Mouse (Mus musculus) limb, embryonic 15.5 days (tissue): ENCODE measurements at regions not wholly inside any gene's neighbourhood (a gene's known extent, or its start where the extent isn't known, plus 50 kb on each side); places are given as distances from the start of the nearest gene placed in this dataset.

Experiments
- ATAC-seq: fragments of 200-750 bp; cut with Nextera tagmentation; 2 replicates; pipeline ENCODE4 v1.8.0; 2017; ENCODE audit warnings: low read depth, moderate TSS enrichment; ENCODE audit not compliant: insufficient number of reproducible peaks, low FRiP score, low TSS enrichment
- H3K27ac ChIP-seq: fragments of 300-500 bp; sonication (generic); 2 replicates; pipeline ENCODE4 v1.5.1; 2015; ENCODE audit warnings: moderate library complexity, mild to moderate bottlenecking, inconsistent platforms
- H3K27me3 ChIP-seq: fragments of 300-500 bp; sonication (generic); 2 replicates; pipeline ENCODE4 v1.6.1; 2015; ENCODE audit warnings: inconsistent platforms
- H3K36me3 ChIP-seq: fragments of 300-500 bp; sonication (generic); 2 replicates; pipeline ENCODE4 v1.6.1; 2015; ENCODE audit warnings: inconsistent platforms
- H3K4me1 ChIP-seq: fragments of 300-500 bp; sonication (generic); 2 replicates; pipeline ENCODE4 v1.6.1; 2015; ENCODE audit warnings: inconsistent platforms
- H3K4me2 ChIP-seq: fragments of 300-500 bp; sonication (generic); 2 replicates; pipeline ENCODE4 v1.6.1; 2015; ENCODE audit warnings: mild to moderate bottlenecking, inconsistent platforms
- H3K4me3 ChIP-seq: fragments of 300-500 bp; sonication (generic); 2 replicates; pipeline ENCODE4 v1.5.1; 2015; ENCODE audit warnings: mild to moderate bottlenecking, inconsistent platforms
- H3K9ac ChIP-seq: fragments of 300-500 bp; sonication (generic); 2 replicates; pipeline ENCODE4 v1.6.1; 2015; ENCODE audit warnings: inconsistent platforms
- H3K9me3 ChIP-seq: fragments of 300-500 bp; sonication (generic); 2 replicates; pipeline ENCODE4 v1.6.1; 2016; ENCODE audit warnings: inconsistent platforms
- WGBS: fragments of 180-500 bp; shearing (Covaris S2); methylation state at CpG from one replicate; pipeline ENCODE4 v1.1.7; 2015; 5-methylcytosine and 5-hydroxymethylcytosine counted together

GRCm38 (mm10) chr5:77888534-77888933, 480.7 kb upstream of the Igfbp7 start:
- Histone ChIP-seq H3K9me3 (no peaks in the 10 kb centered on the region), H3K27ac (no peak overlapping the region), H3K4me3 (no peak overlapping the region), H3K27me3 (no peaks in the 10 kb centered on the region), H3K4me1 (no peaks in the 10 kb centered on the region), H3K9ac (no peak overlapping the region), H3K36me3 (no peaks in the 10 kb centered on the region), H3K4me2 (no peak overlapping the region)
- 49% methylated on average over 9 of the region's 9 CpGs for WGBS
- no peak for ATAC-seq

GRCm38 (mm10) chr5:77871403-77871802, 463.6 kb upstream of the Igfbp7 start:
- no peaks in the 10 kb centered on the region for H3K36me3 ChIP-seq
- ATAC-seq: no peak
- H3K4me1 ChIP-seq: no peaks in the 10 kb centered on the region
- no peaks in the 10 kb centered on the region for H3K9me3 ChIP-seq
- no peak overlapping the region for H3K27ac ChIP-seq
- 88% methylated on average over 5 of the region's 5 CpGs for WGBS
- no peaks in the 10 kb centered on the region for H3K27me3 ChIP-seq
- H3K9ac ChIP-seq: no peak overlapping the region
- no peak overlapping the region for H3K4me3 ChIP-seq
- H3K4me2 ChIP-seq: no peak overlapping the region

DNA sequence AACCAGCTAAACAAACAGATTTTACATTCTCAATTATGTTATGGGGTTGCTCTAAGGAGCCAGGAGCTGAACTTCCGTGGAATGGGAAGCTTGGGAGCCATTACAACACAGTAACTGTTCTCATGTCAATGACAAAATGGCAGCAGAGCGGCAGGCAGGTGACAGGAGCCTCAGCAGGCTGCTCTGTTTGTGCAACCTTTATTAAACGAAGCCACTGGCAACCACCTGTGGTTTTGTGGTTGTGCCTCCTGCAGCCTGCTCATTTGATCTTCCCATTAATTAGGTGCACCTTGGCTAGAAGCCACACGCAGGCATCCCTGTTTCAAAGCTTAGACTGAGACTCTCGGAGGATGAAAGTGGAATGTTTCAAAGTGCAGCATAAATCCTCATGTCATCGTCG, 457.5 kb upstream of the Igfbp7 start:
- no peak overlapping the region for H3K9ac ChIP-seq
- no peak for ATAC-seq
- no peaks in the 10 kb centered on the region for H3K27me3 ChIP-seq
- H3K4me2 ChIP-seq: no peak overlapping the region
- H3K4me1 ChIP-seq: no peaks in the 10 kb centered on the region
- H3K36me3 ChIP-seq: no peaks in the 10 kb centered on the region
- 23% methylated on average over 7 of the region's 7 CpGs for WGBS
- H3K4me3 ChIP-seq: no peak overlapping the region
- H3K9me3 ChIP-seq: no peaks in the 10 kb centered on the region
- H3K27ac ChIP-seq: no peak overlapping the region

- Histone ChIP-seq H3K27me3 (no peaks in the 10 kb centered on the region), H3K4me3 (no peak overlapping the region)
- 83% methylated on average over 6 of the region's 6 CpGs for WGBS
These were observed 447.4 kb upstream of the Igfbp7 start for GRCm38 (mm10) chr5:77855191-77855590.

DNA sequence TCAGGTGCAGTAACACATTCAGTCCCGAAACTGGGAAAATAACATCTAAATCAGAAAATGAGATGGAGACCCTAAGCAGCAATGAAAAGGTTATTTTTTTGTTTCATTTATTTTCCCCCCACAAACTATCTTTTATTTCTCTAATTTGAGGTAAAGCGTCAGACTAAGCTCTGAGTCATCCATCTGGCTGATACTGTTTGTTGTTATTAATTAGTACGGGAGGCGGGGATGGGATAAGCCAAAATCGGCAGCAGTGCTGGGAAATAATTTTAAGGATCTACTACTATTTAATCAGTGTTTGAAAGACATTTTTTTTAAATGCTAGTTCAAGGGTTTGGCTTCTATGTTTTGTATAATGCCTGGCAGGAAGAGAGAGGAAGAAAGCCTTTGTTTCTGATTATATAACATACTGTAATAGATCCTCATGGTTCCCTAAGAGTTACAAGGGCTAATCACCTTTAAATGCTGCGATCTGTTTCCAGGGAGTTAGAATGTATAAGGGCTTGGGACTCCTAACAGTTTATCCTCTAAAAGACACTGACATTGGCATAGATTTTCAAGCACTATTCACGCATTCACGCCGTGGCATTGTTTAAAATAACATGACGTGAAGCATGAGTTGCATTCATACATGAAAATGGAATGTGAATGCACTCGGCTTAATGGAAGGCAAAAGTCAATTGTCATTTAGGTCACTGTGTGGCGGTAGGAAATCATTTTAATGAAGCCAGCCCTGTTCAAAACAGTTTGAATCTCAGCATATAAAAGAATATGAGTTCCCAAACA, 446.4 kb upstream of the Igfbp7 start:
- Histone ChIP-seq H3K4me1 (no peaks in the 10 kb centered on the region), H3K27ac (no peak overlapping the region), H3K4me3 (no peak overlapping the region), H3K27me3 (no peaks in the 10 kb centered on the region), H3K36me3 (no peaks in the 10 kb centered on the region), H3K9me3 (no peaks in the 10 kb centered on the region), H3K4me2 (no peak overlapping the region), H3K9ac (no peak overlapping the region)
- 77% methylated on average over 12 of the region's 12 CpGs for whole genome bisulfite sequencing
- no peak for ATAC-seq

More at GRCm38 (mm10) chr5:77855191-77855590, 447.4 kb upstream of the Igfbp7 start:
- H3K9ac ChIP-seq: no peak overlapping the region
- no peak overlapping the region for H3K4me2 ChIP-seq
- ATAC-seq: no peak
- no peaks in the 10 kb centered on the region for H3K9me3 ChIP-seq
- no peaks in the 10 kb centered on the region for H3K36me3 ChIP-seq
- no peaks in the 10 kb centered on the region for H3K4me1 ChIP-seq
- no peak overlapping the region for H3K27ac ChIP-seq

DNA sequence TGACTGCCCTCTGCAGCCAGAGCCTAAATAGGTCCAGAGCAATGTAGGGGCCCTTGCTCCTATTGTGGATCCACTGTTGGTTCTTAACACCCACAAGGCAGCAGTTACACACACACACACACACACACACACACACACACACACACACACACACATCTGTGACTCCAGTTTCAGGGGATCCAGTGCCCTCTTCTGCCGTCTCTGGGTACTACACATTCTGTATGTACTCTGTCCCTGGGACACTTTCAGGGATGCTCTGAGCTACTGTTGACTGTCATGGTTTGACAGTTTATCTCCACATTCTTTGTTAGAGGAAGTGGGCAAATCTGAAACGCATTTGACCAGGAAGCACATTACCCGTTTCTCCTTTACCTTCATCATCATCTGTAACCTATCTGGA, 443.8 kb upstream of the Igfbp7 start:
- 85% methylated on average over 3 of the region's 3 CpGs for WGBS
- H3K27me3 ChIP-seq: no peaks in the 10 kb centered on the region

DNA sequence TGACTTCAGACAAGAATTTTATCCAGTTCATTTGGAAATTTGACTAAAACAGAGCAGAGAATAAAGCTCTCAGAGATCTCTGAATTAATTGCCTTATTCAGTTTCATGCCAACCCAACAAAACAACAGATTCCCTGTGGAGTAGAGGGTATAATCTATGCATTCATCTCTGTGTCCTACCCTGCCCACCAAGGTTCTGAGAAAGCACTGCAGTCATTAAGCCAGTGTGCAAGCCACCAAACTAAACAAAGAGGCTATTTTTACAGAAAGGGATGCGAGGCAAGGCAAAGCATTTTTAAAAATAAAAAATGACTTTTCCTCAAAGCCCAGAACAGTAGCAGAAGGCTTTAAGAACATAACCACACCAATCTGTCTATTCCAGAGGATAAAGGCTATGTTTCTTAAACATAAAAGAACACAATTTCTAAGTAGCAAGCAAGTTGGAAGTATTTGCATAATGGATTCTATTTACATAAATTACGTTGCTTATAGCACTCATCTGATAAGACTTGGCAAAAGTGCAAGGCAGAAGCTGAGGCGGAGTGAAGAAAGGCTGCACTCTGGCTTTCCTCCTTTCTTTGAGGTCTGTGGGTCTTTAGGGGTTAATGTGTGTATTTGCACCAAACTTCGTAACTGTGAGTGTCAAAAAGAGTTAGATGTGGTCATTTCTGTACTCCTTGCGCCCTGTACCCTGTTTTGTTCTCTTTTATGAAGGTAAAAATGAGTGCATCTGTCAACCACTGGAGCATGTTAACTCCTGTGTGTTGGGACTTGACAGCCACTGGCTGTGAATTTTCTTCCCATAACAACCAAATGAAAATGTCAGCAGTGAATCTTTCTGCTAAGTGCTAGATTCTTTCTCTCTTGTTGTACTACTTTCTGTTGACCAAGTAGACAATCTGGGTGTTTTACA, 430.6 kb upstream of the Igfbp7 start:
- Histone ChIP-seq H3K9me3 (no peaks in the 10 kb centered on the region), H3K36me3 (no peaks in the 10 kb centered on the region), H3K27me3 (no peaks in the 10 kb centered on the region), H3K9ac (no peak overlapping the region), H3K4me1 (no peaks in the 10 kb centered on the region), H3K4me3 (no peak overlapping the region), H3K4me2 (no peak overlapping the region), H3K27ac (no peak overlapping the region)
- 63% methylated on average over 5 of the region's 5 CpGs for WGBS
- no peak for ATAC-seq

More for the DNA sequence above, 443.8 kb upstream of the Igfbp7 start:
- Histone ChIP-seq H3K27ac (no peak overlapping the region), H3K9me3 (no peaks in the 10 kb centered on the region), H3K4me2 (no peak overlapping the region), H3K9ac (no peak overlapping the region), H3K4me1 (no peaks in the 10 kb centered on the region), H3K36me3 (no peaks in the 10 kb centered on the region), H3K4me3 (no peak overlapping the region)
- ATAC-seq: no peak

DNA sequence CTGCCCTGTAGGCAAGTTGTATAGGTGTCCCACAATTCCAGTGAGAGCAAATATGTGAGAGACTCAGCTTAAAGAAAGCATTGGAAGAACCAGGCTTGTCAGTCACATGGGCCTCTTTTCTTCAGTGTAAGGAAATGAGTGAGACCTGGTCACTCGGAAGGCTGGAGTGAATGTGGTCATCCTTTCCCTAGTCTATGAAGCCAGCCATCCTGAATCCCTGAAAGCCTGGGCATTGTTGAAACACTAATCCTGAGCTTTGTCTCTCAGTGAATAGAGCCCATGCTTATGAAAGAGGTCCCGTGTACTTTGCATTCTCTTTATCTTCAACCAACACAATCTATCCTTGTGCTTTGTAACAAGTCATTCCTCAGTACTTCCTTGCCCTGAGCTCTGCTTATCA, 420.1 kb upstream of the Igfbp7 start:
- Histone ChIP-seq H3K4me1 (no peaks in the 10 kb centered on the region), H3K27ac (no peak overlapping the region), H3K4me2 (no peak overlapping the region), H3K4me3 (no peak overlapping the region), H3K9ac (no peak overlapping the region), H3K36me3 (no peaks in the 10 kb centered on the region), H3K27me3 (no peaks in the 10 kb centered on the region), H3K9me3 (no peaks in the 10 kb centered on the region)
- no peak for ATAC-seq
- WGBS: 90% methylated on average over 2 of the region's 2 CpGs

- no peaks in the 10 kb centered on the region for H3K36me3 ChIP-seq
- 88% methylated on average over 4 of the region's 4 CpGs for WGBS
- no peak overlapping the region for H3K4me3 ChIP-seq
These were observed 418.2 kb upstream of the Igfbp7 start for GRCm38 (mm10) chr5:77826063-77826462.

GRCm38 (mm10) chr5:77816759-77817280, 409.0 kb upstream of the Igfbp7 start:
- H3K9ac ChIP-seq: no peak overlapping the region
- no peaks in the 10 kb centered on the region for H3K4me1 ChIP-seq
- H3K4me3 ChIP-seq: no peak overlapping the region
- H3K27me3 ChIP-seq: no peaks in the 10 kb centered on the region
- H3K4me2 ChIP-seq: no peak overlapping the region
- no peak overlapping the region for H3K27ac ChIP-seq
- ATAC-seq: no peak
- no peaks in the 10 kb centered on the region for H3K36me3 ChIP-seq
- H3K9me3 ChIP-seq: no peaks in the 10 kb centered on the region
- 55% methylated on average over 7 of the region's 7 CpGs for WGBS

More at GRCm38 (mm10) chr5:77826063-77826462, 418.2 kb upstream of the Igfbp7 start:
- Histone ChIP-seq H3K27ac (no peak overlapping the region), H3K9me3 (no peaks in the 10 kb centered on the region), H3K4me1 (no peaks in the 10 kb centered on the region), H3K27me3 (no peaks in the 10 kb centered on the region), H3K9ac (no peak overlapping the region), H3K4me2 (no peak overlapping the region)
- no peak for ATAC-seq

DNA sequence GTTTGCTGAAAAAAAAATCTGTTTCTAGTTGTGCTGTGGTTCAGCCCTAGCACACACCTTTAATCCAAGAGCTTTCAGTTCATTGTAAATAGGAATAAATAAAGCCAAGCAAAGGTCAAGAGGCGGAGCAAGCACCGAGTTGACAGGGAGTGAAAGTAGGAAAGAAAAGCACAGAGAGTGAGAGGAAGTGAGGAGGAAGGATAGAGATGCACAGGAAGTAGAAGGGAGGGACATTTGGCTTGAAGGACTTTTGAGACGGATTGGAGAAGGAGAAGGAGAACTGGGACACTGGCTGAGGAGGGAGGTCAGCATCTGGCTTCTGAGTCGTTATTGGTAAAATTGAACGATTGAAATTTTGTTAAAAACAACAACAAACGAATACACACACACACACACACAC, 402.0 kb upstream of the Igfbp7 start:
- H3K4me2 ChIP-seq: no peak overlapping the region
- no peaks in the 10 kb centered on the region for H3K27me3 ChIP-seq
- no peak overlapping the region for H3K4me3 ChIP-seq
- no peak for ATAC-seq
- no peaks in the 10 kb centered on the region for H3K36me3 ChIP-seq
- H3K4me1 ChIP-seq: peaks cover 3% of the 10 kb centered on the region; the same call in 1 of the 2 replicates
- H3K9ac ChIP-seq: no peak overlapping the region
- no peaks in the 10 kb centered on the region for H3K9me3 ChIP-seq
- H3K27ac ChIP-seq: no peak overlapping the region
- 73% methylated on average over 6 of the region's 6 CpGs for WGBS

DNA sequence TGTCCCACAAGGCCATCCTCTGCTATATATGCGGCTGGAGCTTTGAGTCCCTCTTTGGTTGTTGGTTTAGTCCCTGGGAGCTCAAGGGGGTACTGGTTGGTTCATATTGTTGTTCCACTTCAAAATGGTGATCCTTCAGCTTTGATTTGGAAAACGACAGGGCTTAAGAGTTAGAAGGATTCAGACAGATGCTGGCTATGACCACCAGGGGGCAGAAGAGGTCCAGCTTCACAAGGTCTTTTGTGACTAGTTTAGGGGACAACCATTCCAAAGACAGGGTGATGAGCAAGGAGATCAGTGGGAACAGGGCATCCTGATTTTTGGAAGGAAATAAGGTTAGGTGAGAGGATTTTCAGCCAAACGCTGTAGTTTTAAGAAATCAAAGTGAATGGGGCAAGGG, 399.9 kb upstream of the Igfbp7 start:
- Histone ChIP-seq H3K27me3 (no peaks in the 10 kb centered on the region), H3K4me1 (peaks cover 11% of the 10 kb centered on the region), H3K9ac (no peak overlapping the region), H3K4me3 (no peak overlapping the region), H3K4me2 (no peak overlapping the region), H3K36me3 (no peaks in the 10 kb centered on the region), H3K9me3 (no peaks in the 10 kb centered on the region), H3K27ac (no peak overlapping the region)
- no peak for ATAC-seq
- WGBS: 34% methylated on average over 3 of the region's 3 CpGs
